Mouse (Mus musculus) heart, postnatal 10 days (tissue): ENCODE results near the gene Wwc1. TPM values are rescaled to one million over a fixed set of nuclear protein-coding genes. Genes with fewer than 3 reads are reported as not detected.
"Not testable (repeated sequence)": the region's sequence is repeated elsewhere in the genome, so short reads cannot be mapped to it uniquely, and the experiment has no call there.

Source experiments
- DNase-seq, 2 experiments: peaks; one replicate each; pipeline ENCODE4 v3.0.0; 2021
- intact Hi-C: fragments of 180-260 bp; cut with DNase I; formaldehyde crosslinking; loops from one replicate; pipeline ENCODE4 v1.15.1; 2025
- total RNA-seq, 2 experiments: library from RNA; stranded (reverse); gene quantifications; 2 replicates each; pipeline ENCODE4 v1.2.3; 2021

Wwc1 gene
- total RNA-seq, 2 experiments from 2014 or later, result 1.1 to 1.4 TPM

DNA sequence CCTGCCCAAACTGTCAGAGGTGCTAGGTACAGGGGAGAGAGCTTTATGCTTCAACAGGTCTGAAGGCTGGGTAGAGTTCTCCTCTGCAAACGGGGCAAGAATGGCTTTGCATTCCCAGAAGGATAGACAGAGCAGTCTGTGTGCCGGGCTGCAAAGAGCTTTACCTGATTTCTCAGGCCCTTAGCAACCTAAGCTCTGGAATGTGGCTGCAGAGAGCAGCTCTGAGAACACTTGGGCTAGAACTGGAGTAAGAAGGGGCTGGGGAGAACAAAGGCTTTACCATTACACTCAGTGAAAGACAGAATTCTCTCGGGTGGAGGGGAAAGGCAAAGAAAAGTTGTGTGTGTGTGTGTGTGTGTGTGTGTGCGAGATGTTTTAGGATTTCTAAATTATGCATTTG lies 86.9 kb downstream of the Wwc1 start:
- intact Hi-C loops, result no loop called here
- DNase-seq, result no peak

DNA sequence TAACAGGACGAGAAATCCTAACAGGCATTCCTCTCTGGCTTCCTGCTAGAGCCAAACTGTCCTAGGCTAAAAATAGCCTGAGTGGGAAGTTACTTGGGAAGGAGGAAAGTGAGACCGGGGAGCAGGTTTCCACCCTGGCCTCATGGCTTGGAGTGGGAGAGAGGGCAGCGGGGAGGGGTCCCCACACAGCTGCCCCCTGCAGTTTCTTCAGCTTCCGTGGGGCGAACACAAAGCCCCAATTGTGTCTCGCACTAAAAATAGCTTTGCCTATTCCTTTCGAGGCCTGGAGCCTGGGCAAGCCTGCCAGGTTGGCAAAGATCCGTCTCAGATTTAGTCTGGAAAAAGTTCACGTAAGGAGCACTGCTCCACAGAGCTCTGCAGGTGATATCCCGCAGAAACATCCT lies 87.3 kb downstream of the Wwc1 start:
- intact Hi-C loops, result no loop called here

DNA sequence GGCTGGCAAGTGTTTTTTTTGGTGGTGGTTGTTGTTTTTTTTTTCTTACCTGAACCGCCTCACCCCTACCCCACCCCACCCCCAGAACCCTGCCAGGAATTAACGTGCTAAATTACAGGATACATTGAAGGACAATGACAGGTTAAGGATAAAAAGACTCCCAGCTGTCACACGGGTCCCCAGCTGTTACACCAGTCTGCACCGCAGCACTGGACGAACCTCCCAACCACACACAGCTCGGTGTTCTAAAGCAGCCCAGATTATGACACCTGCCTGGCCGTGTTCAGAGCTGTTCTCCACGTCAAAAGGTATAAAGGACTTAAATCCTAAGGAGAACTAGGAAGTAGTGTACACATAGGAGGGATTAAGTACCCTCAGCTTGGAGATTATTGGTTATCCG lies 88.0 kb downstream of the Wwc1 start:
- DNase-seq, result no peak
- intact Hi-C loops, result no loop called here

More for the DNA sequence above, 87.3 kb downstream of the Wwc1 start:
- DNase-seq, result peak; percentile 32 to 46

DNA sequence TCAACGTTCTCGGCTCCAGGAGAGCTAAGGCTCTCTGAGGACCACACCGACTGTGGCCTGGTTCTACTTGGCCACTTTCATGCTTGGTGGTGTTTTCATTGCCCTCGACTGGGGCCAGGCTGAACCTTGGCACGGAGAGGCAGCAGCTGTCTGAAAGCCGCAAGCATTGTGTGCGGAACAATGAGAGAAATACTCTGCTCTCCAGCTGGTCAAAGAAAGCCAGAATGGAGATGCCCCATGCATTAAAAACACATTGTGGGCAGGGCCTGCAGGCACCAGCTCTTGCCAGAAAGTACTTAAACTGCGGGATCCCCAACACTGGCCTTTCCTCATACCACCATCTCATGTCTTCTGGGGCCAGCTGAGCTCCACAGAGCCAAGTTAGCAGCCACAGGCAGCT lies 91.5 kb downstream of the Wwc1 start:
- no peak for DNase-seq
- intact Hi-C loops, result no loop called here

DNA sequence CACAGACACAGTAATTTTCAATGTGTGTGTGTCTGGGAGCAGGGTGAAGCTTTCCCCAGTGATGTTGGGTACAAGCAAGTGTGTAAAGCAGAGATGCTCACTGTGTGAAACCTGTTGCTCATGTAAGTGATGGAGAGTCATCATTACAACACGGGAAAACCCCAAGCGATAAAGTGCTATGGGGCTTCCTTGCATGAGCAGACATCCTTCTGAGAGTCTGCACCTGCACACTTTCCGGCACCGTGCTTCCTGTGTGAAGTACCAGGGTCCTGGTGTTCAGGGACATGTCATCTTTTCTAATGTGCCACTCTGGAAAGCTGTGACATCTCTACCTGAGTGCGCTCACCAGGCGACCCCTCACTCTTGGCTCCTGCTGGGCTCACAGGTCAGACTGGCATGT lies 97.5 kb downstream of the Wwc1 start:
- no peak for DNase-seq
- intact Hi-C loops, result no loop called here

DNA sequence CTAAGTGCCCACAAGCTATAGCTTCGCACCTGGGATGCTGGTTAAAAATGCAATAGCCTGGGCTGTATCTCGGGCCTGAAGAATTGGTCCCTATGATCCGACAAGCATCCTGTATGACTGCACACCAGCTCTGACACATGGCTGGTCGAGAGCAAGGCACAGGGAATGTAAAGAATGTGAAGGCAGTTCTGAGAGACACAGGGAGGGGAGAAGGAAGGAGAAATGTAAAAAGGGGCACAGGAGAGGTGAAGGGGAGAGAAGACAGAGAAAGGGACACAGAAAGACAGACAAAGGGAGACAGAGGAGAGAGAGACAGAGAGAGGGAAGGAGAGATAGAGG lies 101.8 kb downstream of the Wwc1 start:
- no peak for DNase-seq
- intact Hi-C loops, result no loop called here

DNA sequence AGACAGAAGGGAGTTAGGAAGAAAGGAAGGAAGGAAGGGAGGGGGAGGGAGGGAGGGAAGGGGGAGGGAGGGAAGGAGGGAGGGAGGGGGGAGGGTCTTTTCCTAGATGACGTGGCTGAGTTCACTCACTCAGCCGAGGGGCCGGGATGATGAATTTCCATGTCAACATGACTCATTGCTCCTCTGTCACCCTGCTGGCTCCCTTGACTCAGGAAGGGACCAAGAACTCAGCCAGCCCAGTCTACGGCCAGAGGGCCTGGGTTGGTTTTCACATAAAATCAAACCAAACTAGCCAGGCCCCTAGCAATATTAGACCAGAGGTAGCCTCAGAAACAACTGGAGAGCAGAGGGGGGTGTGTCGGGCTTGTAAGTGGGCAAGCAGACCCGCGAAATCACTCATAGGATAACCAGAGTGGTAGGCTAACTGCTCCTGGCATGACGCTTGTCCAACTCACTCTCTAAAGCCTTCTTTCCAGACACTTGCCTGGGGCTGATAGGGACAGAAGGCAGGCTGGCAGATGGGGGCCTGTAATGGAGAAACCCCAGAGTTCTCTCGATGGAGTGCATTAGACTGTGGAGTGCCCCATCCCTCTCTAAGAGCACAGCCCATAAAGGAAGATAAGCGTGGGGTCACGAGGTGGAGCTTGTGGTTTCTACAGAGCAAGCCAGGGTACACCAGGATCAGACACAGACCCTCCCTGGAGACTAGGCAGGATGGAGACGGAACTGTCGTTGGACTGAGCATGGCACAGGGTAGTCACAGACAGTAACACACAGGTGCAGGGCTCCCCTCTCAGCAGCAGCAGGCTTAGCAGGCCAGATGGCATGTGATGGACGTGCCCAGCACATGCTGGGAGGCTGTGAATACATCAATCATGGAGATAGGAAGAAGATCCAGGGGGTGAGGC lies 102.4 kb downstream of the Wwc1 start:
- intact Hi-C loops, result no loop called here
- peak in 1 of 2 experiments; percentile 6 for DNase-seq

DNA sequence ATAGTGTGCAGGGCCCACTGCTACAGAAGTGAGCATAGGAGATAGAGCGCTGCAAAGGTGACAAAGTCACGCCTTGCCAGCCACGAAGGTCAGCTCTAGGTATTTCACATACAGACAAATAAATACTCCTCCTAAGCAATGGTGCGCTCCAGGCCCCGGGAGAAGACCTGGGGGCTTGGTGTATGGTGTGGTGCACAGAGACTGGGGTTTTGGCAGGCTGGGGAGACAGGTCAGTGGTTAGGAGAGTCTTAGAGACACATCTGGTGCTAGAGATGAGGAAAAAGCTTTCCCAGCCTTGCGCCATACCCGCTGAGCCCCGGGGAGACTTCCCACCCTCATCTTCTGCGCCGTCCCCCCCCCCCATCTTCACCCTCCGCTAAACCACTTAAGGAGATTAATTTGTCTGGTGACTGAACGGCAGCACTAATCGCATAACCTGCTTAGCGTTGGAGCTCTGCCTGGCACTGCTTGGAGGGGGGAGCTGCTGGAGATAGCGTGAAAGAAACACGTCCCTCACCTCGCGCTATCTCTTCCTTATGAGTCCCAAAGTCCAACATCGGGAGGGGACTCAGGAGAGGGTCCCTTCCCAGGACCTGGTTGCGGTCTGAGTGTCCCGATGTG lies 106.6 kb downstream of the Wwc1 start:
- no peak for DNase-seq
- intact Hi-C loops, result no loop called here

DNA sequence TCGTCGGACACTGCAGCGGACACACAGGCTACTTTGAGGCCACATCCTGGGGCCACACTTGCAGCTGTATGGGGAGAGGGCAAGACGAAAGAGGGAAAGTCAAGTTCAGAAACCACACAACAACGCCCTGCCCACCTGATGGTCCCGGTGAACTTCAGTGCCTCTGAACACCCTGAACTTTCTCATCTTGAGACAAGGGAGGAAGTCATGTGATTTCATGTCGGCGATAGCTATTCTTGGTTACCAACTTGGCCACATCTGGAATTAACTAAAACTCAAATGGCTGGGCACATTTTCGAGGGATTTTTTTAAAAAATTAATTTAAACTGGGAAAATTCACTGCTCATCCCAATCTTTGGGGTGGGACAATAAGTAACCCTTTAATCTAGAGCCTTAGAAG lies 109.4 kb downstream of the Wwc1 start:
- intact Hi-C loops, result no loop called here
- DNase-seq, result no peak

DNA sequence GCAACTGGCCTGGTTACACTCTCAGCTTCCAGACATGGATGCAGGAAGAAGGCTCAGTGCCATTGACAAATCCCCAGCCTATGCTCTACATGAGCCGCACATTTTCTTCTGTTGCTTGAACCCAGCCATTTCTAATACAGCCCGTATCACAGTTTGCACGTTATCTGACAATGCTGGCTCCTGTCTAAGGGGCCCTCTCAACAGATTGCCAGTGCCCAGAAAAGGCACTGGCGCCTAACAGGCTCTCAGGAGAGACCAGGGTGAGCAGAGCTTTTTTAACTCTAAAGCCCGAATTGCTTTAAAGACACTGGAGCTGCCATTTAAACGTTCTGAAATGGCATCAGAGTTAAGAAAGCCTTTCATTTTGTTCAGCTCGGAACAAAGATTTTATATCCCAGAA lies 114.2 kb downstream of the Wwc1 start:
- intact Hi-C loops, result no loop called here
- DNase-seq, result no peak

DNA sequence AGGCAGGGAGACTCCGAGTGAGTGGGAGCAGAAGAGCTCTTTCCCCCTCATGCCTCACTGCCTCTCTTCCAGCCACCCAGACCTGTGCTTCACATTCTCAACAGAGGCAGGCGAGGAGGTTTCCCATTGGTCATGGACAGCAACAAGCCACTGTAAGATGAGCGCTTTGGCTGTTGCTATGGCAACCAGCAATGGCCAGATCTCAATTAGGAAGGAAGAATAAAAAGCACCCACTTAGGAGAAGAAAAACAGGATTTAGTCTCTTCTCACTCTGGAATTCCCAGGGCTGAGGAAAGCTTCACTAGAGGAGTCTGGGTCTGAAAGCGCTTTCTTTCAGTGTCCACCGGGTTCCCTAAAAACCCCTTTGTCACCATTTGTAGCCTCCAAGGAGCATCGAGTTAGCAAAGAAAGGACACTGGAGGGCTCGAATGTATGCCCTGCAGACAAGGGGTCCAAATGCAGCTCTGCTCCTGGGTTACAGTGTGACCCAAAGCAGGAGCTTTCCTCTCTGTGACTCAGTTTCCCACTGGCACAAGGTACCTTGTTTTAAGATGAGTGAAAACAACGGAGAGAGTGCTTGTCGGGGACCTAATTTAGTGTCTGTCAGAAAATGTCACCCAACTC lies 115.2 kb downstream of the Wwc1 start:
- intact Hi-C loops, result no loop called here
- DNase-seq, result no peak

DNA sequence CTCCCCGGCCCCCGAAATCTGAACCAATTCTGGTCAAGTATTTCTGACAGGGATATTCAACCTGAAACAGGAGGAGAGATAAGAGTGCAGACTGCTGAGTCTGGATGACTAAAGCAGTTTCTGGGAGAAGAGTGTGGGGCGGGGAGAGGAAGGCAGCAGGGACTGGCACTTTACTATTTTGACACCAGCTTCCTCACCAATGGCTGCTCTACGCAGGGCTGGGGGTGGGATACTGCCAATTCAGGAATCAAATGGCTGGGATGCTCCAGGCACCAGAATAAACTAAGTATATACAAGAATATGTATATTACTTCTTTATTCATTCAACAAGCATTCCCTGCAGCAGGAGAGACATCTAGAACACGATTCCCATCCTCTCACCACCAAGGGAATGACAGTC lies 116.7 kb downstream of the Wwc1 start:
- no peak for DNase-seq
- intact Hi-C loops, result no loop called here

DNA sequence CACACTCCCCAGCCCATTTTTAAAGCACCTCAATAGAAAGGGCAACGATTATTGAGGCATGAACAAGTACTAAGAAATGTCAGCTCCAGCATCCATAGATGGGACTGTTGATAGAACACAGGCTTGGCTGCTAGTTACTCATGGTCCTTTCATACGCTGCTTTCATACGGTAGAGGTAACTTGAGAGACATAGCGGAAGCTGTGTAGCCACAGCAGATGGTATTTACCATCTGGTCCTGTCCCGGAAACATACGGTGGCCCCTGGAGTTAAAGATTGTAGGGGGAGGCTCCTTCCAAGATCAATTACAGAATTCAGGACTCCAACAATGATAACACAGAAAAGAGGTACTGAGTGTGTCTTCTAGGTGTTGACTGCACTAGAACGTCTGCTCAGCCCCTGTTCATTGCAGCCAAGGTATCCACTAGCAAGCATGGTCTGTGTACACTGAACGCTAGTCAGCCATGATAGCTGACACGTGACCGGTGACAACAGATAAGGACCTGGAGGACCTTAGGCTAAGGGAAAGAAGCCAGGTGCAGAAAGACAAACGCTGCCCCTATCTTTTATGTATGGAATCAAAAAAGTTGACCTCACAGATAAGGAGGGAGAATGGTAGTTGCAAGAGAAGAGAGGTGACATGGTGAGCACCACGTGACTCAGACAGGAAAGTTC lies 122.8 kb downstream of the Wwc1 start:
- no peak for DNase-seq
- intact Hi-C loops, result no loop called here

DNA sequence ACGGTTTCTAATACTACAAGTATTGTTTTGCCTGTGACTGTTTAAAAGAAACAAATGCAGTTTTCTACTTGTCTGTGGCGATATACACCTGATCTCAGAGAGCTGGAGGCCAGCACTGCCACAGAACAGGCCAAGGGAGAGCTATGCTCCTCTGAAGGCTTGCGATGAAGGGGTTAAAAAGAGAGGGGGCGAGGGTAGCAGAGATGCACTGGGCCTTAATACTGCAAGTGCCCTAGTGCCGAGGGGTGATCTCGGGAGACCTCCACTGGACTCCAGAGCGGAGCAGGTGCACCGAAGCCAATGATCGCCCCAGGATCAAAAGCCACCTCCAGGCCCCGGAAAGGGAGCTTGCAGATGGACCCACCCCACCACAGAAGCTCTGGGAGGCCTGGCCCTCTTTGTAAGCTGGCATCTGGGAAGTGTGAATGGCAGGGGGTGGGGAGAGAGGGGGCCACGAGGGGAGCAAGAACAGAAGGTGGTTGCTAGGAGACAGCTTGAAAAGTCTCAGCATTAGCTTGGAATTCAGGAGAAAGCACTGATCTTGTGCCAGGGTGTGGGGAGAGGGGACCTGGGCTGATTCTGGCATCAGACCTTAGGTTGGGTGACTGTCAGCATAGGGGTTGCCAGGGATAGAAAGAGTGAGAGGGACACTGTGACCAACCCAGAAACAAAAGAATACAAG lies 123.8 kb downstream of the Wwc1 start:
- intact Hi-C loops, result no loop called here
- no peak for DNase-seq

DNA sequence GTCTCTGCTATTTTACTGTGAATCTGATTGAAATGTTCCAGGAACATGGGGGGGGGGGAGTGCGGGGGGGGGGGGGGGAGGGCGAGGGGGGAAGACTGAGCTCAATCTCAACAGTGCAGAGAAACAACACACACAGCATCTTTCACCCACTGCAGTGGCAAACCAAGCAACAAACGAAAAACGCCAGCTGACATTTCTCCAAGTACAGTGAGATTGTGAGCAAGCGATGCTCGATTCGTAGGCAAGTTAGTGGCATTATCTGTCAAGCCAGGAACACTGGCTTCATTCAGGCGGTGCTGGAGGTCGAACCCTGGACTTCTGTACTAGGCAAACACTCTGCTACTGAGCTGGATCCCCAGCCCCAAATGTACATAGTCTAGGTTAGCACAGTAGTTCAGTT lies 124.8 kb downstream of the Wwc1 start:
- intact Hi-C loops, result no loop called here
- no peak for DNase-seq

DNA sequence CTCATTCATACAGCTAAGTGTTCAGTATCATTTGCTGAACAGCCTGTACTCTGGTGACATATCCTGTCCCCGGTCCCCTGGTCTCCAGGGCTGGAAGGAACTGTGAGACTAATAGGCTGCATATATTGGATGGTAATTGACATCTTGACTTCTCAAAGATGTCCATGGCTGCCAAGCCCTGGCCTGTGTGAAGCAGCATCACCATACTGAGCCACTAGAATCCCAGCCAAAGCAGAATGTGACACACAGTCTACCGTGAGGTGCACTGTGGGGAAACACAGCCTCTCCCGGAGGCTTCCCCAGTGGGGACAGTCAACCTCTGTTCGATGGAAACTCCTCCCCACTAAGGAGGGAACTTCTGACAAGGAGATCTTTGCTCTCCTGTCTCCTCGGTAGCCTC lies 125.4 kb downstream of the Wwc1 start:
- no peak for DNase-seq
- intact Hi-C loops, result no loop called here

DNA sequence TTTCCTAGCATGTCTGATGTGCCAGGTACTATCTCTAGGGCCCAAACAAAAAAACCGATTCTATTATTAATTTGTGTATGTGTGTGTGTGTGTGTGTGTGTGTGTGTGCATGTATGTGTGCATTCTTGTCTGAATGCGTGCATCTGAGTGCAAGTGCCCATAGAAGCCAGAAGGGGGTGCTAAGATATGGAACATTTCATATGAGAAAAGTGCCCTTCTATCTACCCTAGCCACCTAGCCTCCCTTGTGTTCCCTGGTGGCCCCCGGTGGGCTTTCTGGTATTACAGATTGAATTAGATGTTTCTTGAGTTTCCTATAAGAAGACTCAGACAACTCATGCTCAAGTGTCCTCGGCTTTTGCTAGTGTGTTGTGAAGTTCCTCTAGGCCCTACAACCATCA lies 126.7 kb downstream of the Wwc1 start:
- no peak for DNase-seq
- intact Hi-C loops, result no loop called here

DNA sequence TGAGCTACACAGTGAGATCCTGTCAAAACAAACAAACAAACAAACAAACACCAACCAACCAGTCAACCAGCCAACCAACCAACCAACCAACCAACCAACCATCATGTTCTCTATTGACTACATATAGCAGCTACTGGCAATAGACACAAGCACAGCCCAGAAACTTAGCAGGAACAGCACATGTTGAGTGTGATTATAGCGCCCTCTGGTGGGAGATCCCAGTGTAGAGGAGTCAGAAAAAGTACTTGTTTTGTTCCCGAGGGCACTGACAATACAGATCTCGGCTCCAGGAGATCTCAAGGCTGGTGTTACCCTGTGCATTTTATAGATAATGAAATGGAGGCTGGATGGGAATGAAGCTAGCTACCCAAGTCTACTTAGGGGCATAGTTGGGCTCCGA lies 127.6 kb downstream of the Wwc1 start:
- peak in 1 of 2 experiments; percentile 18 for DNase-seq
- intact Hi-C loops, result no loop called here

DNA sequence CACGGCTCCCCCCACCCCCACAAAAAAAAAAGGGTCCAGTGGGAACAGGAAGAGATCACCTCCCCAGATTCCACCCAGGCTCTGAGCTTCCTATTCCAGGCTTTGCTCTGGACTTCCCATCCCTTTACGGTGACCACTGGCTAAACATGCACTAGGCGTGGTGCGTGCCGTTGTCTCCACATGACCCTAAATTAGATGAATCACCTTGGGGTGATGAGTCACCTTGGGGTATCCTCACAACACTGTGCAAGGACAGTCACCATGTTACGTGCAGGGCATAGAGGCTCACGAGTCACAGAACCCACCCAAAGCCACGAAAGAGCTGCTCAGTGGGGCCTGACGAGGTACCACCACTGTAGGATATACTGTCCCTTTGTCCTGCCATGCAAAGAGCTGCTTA lies 136.0 kb downstream of the Wwc1 start:
- DNase-seq, result no peak
- intact Hi-C loops, result no loop called here

DNA sequence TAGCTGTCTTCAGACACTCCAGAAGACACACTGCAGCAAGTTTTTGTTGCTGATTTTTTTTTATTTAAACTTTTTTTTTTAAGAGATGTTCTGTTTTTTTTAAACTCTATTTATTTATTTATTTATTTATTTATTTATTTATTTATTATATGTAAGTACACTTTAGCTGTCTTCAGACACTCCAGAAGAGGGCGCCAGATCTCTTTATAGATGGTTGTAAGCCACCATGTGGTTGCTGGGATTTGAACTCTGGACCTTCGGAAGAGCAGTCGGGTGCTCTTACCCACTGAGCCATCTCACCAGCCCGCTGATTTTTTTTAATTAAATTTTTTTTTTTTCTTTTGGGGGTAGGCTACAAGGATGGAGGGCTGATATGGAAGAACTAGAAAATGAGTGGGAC lies 137.8 kb downstream of the Wwc1 start:
- intact Hi-C loops, DNase-seq: not testable (repeated sequence)

DNA sequence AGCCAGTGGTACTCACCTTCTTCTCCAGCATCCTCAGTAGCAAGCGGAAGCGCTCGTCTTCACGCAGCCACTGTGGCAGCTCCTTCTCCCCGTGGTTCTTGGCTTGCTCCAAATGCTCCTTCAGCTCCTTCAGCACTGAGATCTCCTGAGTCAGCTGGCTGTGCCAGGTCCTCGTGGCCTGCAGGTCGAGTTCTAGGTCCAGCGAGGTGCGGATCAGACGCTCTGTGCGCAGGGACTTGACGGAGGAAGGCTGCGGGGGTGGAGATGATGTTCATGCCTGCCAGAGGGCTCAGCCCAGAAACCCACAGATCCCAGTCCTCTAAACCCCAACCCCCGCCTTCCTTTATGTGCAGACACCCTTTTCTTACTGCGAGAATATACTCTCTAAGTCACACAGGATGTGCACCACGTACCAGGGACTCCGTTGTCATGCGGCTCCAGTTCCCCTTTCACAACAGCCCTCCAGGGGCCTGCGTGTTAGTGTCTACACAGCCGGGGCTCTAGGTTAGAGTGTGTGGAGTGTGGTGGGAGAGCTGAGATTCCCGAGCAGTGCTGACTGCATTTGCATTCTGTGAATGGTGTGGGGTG lies 138.5 kb downstream of the Wwc1 start:
- DNase-seq, result no peak
- intact Hi-C loops, result no loop called here
